Mouse (Mus musculus) kidney, embryonic 14.5 days (tissue): ENCODE results near the gene Abcb9. TPM values are rescaled to one million over a fixed set of nuclear protein-coding genes. Genes with fewer than 3 reads are reported as not detected.

Experiments
- polyA plus RNA-seq: library from polyadenylated mRNA; unstranded; fragments of >200 nt; fragmentation: Nextera tagmentation; extraction: Ambion mirVana; gene quantifications from 2 replicates; pipeline ENCODE4 v1.2.1, GENCODE M21; 2014

The Abcb9 gene
- polyA plus RNA-seq, 1 experiment from 2014 or later, result 0.97 TPM

Other genes with a start within 250 kb of the Abcb9 start
- not detected in 2 replicates for gene Hcar2, start 230.3 kb downstream of the Abcb9 start, polyA plus RNA-seq
- gene Hcar1, start 215.8 kb downstream of the Abcb9 start, polyA plus RNA-seq, result 1.0 and 1.4 TPM in 2 replicates
- 135 and 171 TPM in 2 replicates for gene Denr, start 188.6 kb downstream of the Abcb9 start, polyA plus RNA-seq
- 0.89 and 3.8 TPM in 2 replicates for gene Gm43518, start 168.4 kb downstream of the Abcb9 start, polyA plus RNA-seq
- gene Ccdc62, start 165.1 kb downstream of the Abcb9 start, polyA plus RNA-seq, result 6.2 and 7.3 TPM in 2 replicates
- 11.0 and 13.0 TPM in 2 replicates for gene Hip1r, start 122.2 kb downstream of the Abcb9 start, polyA plus RNA-seq
- 20.2 and 27.6 TPM in 2 replicates for gene Vps37b, start 63.5 kb downstream of the Abcb9 start, polyA plus RNA-seq
- gene Ogfod2, start 16.5 kb upstream of the Abcb9 start, polyA plus RNA-seq, result 12.2 and 15.3 TPM in 2 replicates
- 105 and 114 TPM in 2 replicates for gene Arl6ip4, start 20.3 kb upstream of the Abcb9 start, polyA plus RNA-seq
- gene Pitpnm2, start 154.0 kb upstream of the Abcb9 start, polyA plus RNA-seq, result 5.1 and 7.0 TPM in 2 replicates
- gene Mphosph9, start 232.2 kb upstream of the Abcb9 start, polyA plus RNA-seq, result 11.8 and 20.8 TPM in 2 replicates
- 12.5 and 13.2 TPM in 2 replicates for gene 2810006K23Rik, start 232.3 kb upstream of the Abcb9 start, polyA plus RNA-seq